Mouse (Mus musculus) lung, adult 2 months (tissue): Measurements from ENCODE around the gene Rab39.

Experiments used
- CTCF ChIP-seq: fragments of 200-500 bp; IDR thresholded peaks from 2 replicates; pipeline ENCODE4 v1.5.1; 2011; ENCODE audit warnings: mild to moderate bottlenecking, low read length, control low read depth; ENCODE audit not compliant: insufficient read depth
- POLR2A ChIP-seq: fragments of 200-500 bp; IDR thresholded peaks from 2 replicates; pipeline ENCODE4 v1.6.1; 2011; ENCODE audit warnings: low read depth, mild to moderate bottlenecking, control low read depth, low read length, borderline replicate concordance; ENCODE audit errors: extremely low read depth

DNA sequence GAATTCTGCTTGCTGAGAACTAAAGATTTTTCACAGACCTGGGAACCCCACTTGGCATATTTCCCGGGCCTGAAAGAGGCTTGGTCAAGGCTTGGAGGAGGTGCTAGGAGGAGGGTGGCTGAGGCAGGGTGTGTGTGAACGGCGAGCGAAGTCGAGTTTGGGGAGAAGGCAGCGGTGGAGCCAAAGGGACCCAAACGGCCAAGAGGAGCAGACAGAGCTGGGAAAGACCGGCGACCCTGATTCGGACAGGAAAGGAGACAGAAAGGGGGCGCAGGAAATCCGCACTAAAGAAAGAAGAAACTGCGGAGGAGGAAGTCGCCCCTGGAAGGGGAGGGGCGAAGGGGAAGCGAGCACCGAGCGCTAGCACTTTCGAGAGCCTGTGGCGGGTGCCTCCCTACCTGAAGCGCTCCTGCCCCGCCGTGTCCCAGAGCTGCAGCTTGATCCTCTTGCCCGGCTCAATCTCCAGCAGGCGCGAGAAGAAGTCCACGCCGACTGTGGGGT, 491 bp downstream of the Rab39 start:
- TF ChIP-seq POLR2A (no peak), CTCF (no peak)
